In genomic region chr14:122387781-122388180, GRCm38 (mm10) we compare ENCODE assay signal across 19 mouse cellular contexts.
DNase-seq lines count a peak whose midpoint lies in the region; ATAC-seq and TF ChIP-seq lines count a peak whose summit lies in the region.
"Had no signal": no experiment of that assay in that cellular context is flagged by ENCODE, and none has a peak within 500 bp of the region (broad histone marks: within the 10 kb centered on the region; RNA-seq: fewer than 3 reads in every experiment).

No protein-coding gene starts in this region.

- H3K36me3 ChIP-seq in hindbrain, postnatal 0 days (ENCODE audit: insufficient read depth, low read length): no peaks in the 10 kb centered on the region
- H3K36me3 ChIP-seq in hindbrain, embryonic 11.5 days (ENCODE audit: control insufficient read depth, insufficient read depth, low read length): no peaks in the 10 kb centered on the region

- no peaks in the 10 kb centered on the region for H3K27me3 ChIP-seq in cerebellum, adult 2 months (ENCODE audit: control insufficient read depth, insufficient read depth, low read length)
- peaks cover 8% of the 10 kb centered on the region; the same call in 1 of the 2 replicates for H3K27me3 ChIP-seq in hindbrain, postnatal 0 days (ENCODE audit: insufficient read depth, low read length)
- no peaks in the 10 kb centered on the region for H3K27me3 ChIP-seq in hindbrain, embryonic 11.5 days (ENCODE audit: control insufficient read depth, insufficient read depth, low read length)
- H3K27me3 ChIP-seq: CH12.LX, Patski had no signal

- H3K4me1 ChIP-seq in cerebellum, adult 2 months (ENCODE audit: control insufficient read depth, insufficient read depth, low read length): peaks cover 23% of the 10 kb centered on the region; the same call in 1 of the 2 replicates
- no peaks in the 10 kb centered on the region for H3K4me1 ChIP-seq in hindbrain, postnatal 0 days (ENCODE audit: insufficient read depth, low read length)
- 0 out of 2 replicates have a peak, but pooled peaks cover 3% of the 10 kb centered on the region for H3K4me1 ChIP-seq in hindbrain, embryonic 11.5 days (replicated peaks; ENCODE audit: control insufficient read depth, insufficient read depth, low read length)

- H3K9me3 ChIP-seq in hindbrain, postnatal 0 days (ENCODE audit: low read length): no peaks in the 10 kb centered on the region
- H3K9me3 ChIP-seq in hindbrain, embryonic 11.5 days (ENCODE audit: control insufficient read depth, low read length): no peaks in the 10 kb centered on the region
- H3K9me3 ChIP-seq: G1E had no signal

- H3K27ac ChIP-seq in cerebellum, adult 2 months (ENCODE audit: insufficient read depth, low read length): peak overlapping the region; percentile 97; the same call in 1 of the 2 replicates
- peak overlapping the region; percentile 84 for H3K27ac ChIP-seq in hindbrain, postnatal 0 days
- no peak overlapping the region for H3K27ac ChIP-seq in hindbrain, embryonic 11.5 days (ENCODE audit: low read depth, low read length)

- TF ChIP-seq CTCF in cerebellum, adult 2 months (IDR thresholded peaks at IDR 0.05; ENCODE audit: borderline replicate concordance, insufficient read depth, low read depth, low read length): no peak
- TF ChIP-seq CTCF in hindbrain, postnatal 0 days (IDR thresholded peaks at IDR 0.05; ENCODE audit: low read depth): no peak

- H3K4me2 ChIP-seq in hindbrain, postnatal 0 days (ENCODE audit: low read depth, low read length): peak overlapping the region; percentile 33; the same call in 1 of the 2 replicates
- H3K4me2 ChIP-seq in hindbrain, embryonic 11.5 days (replicated peaks; ENCODE audit: low read depth, low read length): no peak overlapping the region

- H3K9ac ChIP-seq in hindbrain, postnatal 0 days (replicated peaks; ENCODE audit: low read length): peak overlapping the region; percentile 37
- no peak overlapping the region for H3K9ac ChIP-seq in hindbrain, embryonic 11.5 days (ENCODE audit: low read depth, low read length)

- no peak for TF ChIP-seq POLR2A in cerebellum, adult 2 months (IDR thresholded peaks at IDR 0.05; ENCODE audit: borderline replicate concordance, insufficient read depth, low read length)

- ATAC-seq in cerebellum, adult (ENCODE audit: insufficient number of reproducible peaks, low FRiP score, low TSS enrichment): no peak
- ATAC-seq in hindbrain, postnatal 0 days: no peak
- ATAC-seq in hindbrain, embryonic 11.5 days (ENCODE audit: low FRiP score): no peak
- ATAC-seq: activated CD4-positive, CD25-positive, alpha-beta regulatory T cell, adult 4 months; CD4-positive, CD25-positive, alpha-beta regulatory T cell, adult 4 months; Patski had no signal

- 10% methylated on average over 5 of the region's 5 CpGs for WGBS in cerebellum, adult 2 months
- WGBS in hindbrain, postnatal 0 days: 59% methylated on average over 5 of the region's 5 CpGs
- WGBS in hindbrain, embryonic 11.5 days: 90% methylated on average over 5 of the region's 5 CpGs

- peak overlapping the region; percentile 36 for H3K4me3 ChIP-seq in cerebellum, adult 2 months (replicated peaks; ENCODE audit: insufficient read depth, low read depth, low read length)
- no peak overlapping the region for H3K4me3 ChIP-seq in hindbrain, postnatal 0 days (ENCODE audit: low read length)
- no peak overlapping the region for H3K4me3 ChIP-seq in hindbrain, embryonic 11.5 days (ENCODE audit: low read depth, low read length)

- peak in 1 of 2 experiments; percentile 55 for DNase-seq in cerebellum, adult 2 months
- DNase-seq in cerebellum, adult 9-10 months: peak; percentile 62
- no peak for DNase-seq in cerebellum, adult 8-10 months
- no peak for DNase-seq in hindbrain, postnatal 0 days (ENCODE audit: low spot score)
- no peak for DNase-seq in hindbrain, embryonic 11.5 days (ENCODE audit: low spot score)
- DNase-seq: adrenal gland, adult 2 months; adrenal gland, adult 8-10 months; adrenal gland, postnatal 10 days; adrenal gland, postnatal 14 days; adrenal gland, postnatal 25 days; adrenal gland, postnatal 36 days; B cell, adult 2 months; cerebellum, adult 11 months had no signal
